11 mouse cellular contexts compared by ENCODE assay signal in the genomic region with DNA sequence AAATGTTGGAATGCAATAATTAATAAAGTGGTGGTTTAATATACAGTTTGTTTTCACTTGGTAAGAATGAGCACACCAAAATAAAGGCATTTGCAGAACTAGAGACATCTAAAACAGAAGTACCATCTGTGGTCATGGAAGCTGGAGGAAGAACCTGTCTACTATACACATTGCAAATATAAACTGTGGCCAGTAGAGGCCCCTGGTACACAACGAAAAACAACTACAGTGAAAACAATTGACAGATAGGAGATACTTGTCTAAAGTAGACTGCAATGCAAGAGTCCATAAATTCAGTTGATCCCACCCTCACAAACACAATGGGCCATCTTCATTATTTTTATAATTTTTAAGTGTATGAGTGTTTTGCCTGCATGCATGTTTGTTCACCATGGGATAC. TPM values are rescaled to one million over a fixed set of nuclear protein-coding genes. Genes with fewer than 3 reads are reported as not detected.
DNase-seq lines count a peak whose midpoint lies in the region; ATAC-seq and TF ChIP-seq lines count a peak whose summit lies in the region.
"Had no signal": no experiment of that assay in that cellular context is flagged by ENCODE, and none has a peak within 500 bp of the region (broad histone marks: within the 10 kb centered on the region; RNA-seq: fewer than 3 reads in every experiment).

No protein-coding gene starts in this region.

- WGBS in limb, embryonic 14.5 days, result 86% methylated on average over 1 of the region's 1 CpGs
- 66% methylated on average over 1 of the region's 1 CpGs for WGBS in limb, embryonic 10.5 days

- ATAC-seq in limb, embryonic 14.5 days (ENCODE audit: low FRiP score, low read depth), result no peak

- TF ChIP-seq CTCF in gastrocnemius, adult 2 months (IDR thresholded peaks at IDR 0.05), result peak; percentile 32
- TF ChIP-seq CTCF in MEL (IDR thresholded peaks at IDR 0.05 in 2 of 3, conservative IDR thresholded peaks at IDR 0.05 in 1 of 3; ENCODE audit: control insufficient read depth in 1 of 3, insufficient read depth in 1 of 3, low read depth in 2 of 3, low read length in 3 of 3, poor library complexity in 1 of 3, severe bottlenecking in 1 of 3), result no peak

- H3K4me2 ChIP-seq in limb, embryonic 14.5 days (replicated peaks; ENCODE audit: low read depth, low read length, severe bottlenecking), result no peak overlapping the region

- H3K79me2 ChIP-seq in MEL (ENCODE audit: control insufficient read depth, insufficient read depth, low read length, poor library complexity), result no peaks in the 10 kb centered on the region

- H3K27me3 ChIP-seq in limb, embryonic 14.5 days (ENCODE audit: control insufficient read depth, insufficient read depth, low read length), result no peaks in the 10 kb centered on the region
- no peaks in the 10 kb centered on the region for H3K27me3 ChIP-seq in limb, embryonic 10.5 days (ENCODE audit: low read depth, poor library complexity, severe bottlenecking)
- H3K27me3 ChIP-seq in MEL (ENCODE audit: control insufficient read depth in 1 of 2, insufficient read depth in 2 of 2, low read length in 2 of 2), result no peaks in the 10 kb centered on the region

- H3K27ac ChIP-seq in gastrocnemius, adult 2 months, result no peak overlapping the region
- no peak overlapping the region for H3K27ac ChIP-seq in limb, embryonic 14.5 days (replicated peaks; ENCODE audit: low read depth, low read length)
- H3K27ac ChIP-seq in limb, embryonic 10.5 days, result no peak overlapping the region
- H3K27ac ChIP-seq in MEL (ENCODE audit: control insufficient read depth, low read depth, low read length), result no peak overlapping the region
- H3K27ac ChIP-seq: macrophage had no signal

- no peaks in the 10 kb centered on the region for H3K4me1 ChIP-seq in limb, embryonic 14.5 days (ENCODE audit: control insufficient read depth, insufficient read depth, low read length)
- H3K4me1 ChIP-seq in limb, embryonic 10.5 days, result no peaks in the 10 kb centered on the region
- H3K4me1 ChIP-seq in MEL (ENCODE audit: control insufficient read depth in 1 of 2, insufficient read depth in 2 of 2, low read length in 2 of 2), result no peaks in the 10 kb centered on the region

- H3K36me3 ChIP-seq in limb, embryonic 14.5 days (ENCODE audit: control insufficient read depth, insufficient read depth, low read length), result no peaks in the 10 kb centered on the region
- no peaks in the 10 kb centered on the region for H3K36me3 ChIP-seq in limb, embryonic 10.5 days
- H3K36me3 ChIP-seq in MEL (ENCODE audit: control insufficient read depth in 1 of 2, insufficient read depth in 2 of 2, low read length in 2 of 2), result no peaks in the 10 kb centered on the region
- H3K36me3 ChIP-seq: G1E had no signal

- H3K9me3 ChIP-seq in limb, embryonic 14.5 days (ENCODE audit: control insufficient read depth, low read length), result no peaks in the 10 kb centered on the region
- no peaks in the 10 kb centered on the region for H3K9me3 ChIP-seq in limb, embryonic 10.5 days (replicated peaks)
- H3K9me3 ChIP-seq in MEL (replicated peaks; ENCODE audit: insufficient read depth, low read length), result no peaks in the 10 kb centered on the region
- H3K9me3 ChIP-seq: G1E had no signal

- DNase-seq in gastrocnemius, adult 2 months, result no peak
- no peak for DNase-seq in gastrocnemius, postnatal 4 days (ENCODE audit: low spot score in 2 of 2)
- DNase-seq in limb, embryonic 14.5 days (ENCODE audit: low spot score), result peak; percentile 15
- no peak for DNase-seq in limb, embryonic 10.5 days (ENCODE audit: low spot score)
- peak; percentile 1 for DNase-seq in MEL (ENCODE audit: low read depth, low spot score)
- peak; percentile 6 for DNase-seq in lung, postnatal 36 days
- no peak for DNase-seq in urinary bladder, postnatal 14 days (ENCODE audit: low spot score)
- no peak for DNase-seq in embryo, embryonic 11 days
- DNase-seq: gastrocnemius, postnatal 36 days had no signal

- H3K4me3 ChIP-seq in gastrocnemius, adult 2 months, result no peak overlapping the region
- no peak overlapping the region for H3K4me3 ChIP-seq in limb, embryonic 14.5 days (replicated peaks; ENCODE audit: low read length)
- no peak overlapping the region for H3K4me3 ChIP-seq in limb, embryonic 10.5 days
- H3K4me3 ChIP-seq in MEL (ENCODE audit: control insufficient read depth in 1 of 2, insufficient read depth in 1 of 2, low read depth in 2 of 2, low read length in 2 of 2), result no peak overlapping the region

- no peak overlapping the region for H3K9ac ChIP-seq in limb, embryonic 14.5 days (ENCODE audit: low read depth, low read length, severe bottlenecking)
- no peak overlapping the region for H3K9ac ChIP-seq in MEL (ENCODE audit: control insufficient read depth, low read depth, low read length, poor library complexity, severe bottlenecking)

- TF ChIP-seq POLR2A in limb, embryonic 14.5 days (IDR thresholded peaks at IDR 0.05; ENCODE audit: borderline replicate concordance, extremely low read depth, insufficient read depth, insufficient read length), result no peak
- no peak for TF ChIP-seq POLR2A in MEL (IDR thresholded peaks at IDR 0.05; ENCODE audit: control insufficient read depth in 1 of 2, insufficient read depth in 1 of 2, low read depth in 1 of 2, low read length in 2 of 2, poor library complexity in 1 of 2)

- no peak for TF ChIP-seq RAD21 in MEL (IDR thresholded peaks at IDR 0.05; ENCODE audit: low read depth, low read length)

- no peak for TF ChIP-seq EP300 in MEL (IDR thresholded peaks at IDR 0.05; ENCODE audit: low read depth in 1 of 2, low read length in 2 of 2)

- intact Hi-C loops in gastrocnemius, adult 2 months (cut with DNase I), result no loop called here

TF ChIP-seq in MEL, 35 proteins besides CTCF, POLR2A, EP300 and RAD21:
- TF ChIP-seq GATA1 (IDR thresholded peaks at IDR 0.05; ENCODE audit: low read depth, low read length) (no peak), CHD1 (IDR thresholded peaks at IDR 0.05; ENCODE audit: low read depth, low read length) (no peak), NRF1 (IDR thresholded peaks at IDR 0.05; ENCODE audit: insufficient read depth, low read depth, low read length, poor library complexity, severe bottlenecking) (no peak), BHLHE40 (IDR thresholded peaks at IDR 0.05; ENCODE audit: borderline replicate concordance, low read depth, low read length) (no peak), ZC3H11A (IDR thresholded peaks at IDR 0.05; ENCODE audit: low read depth, low read length) (no peak), TAL1 (IDR thresholded peaks at IDR 0.05; ENCODE audit: low read length) (no peak), ZNF384 (IDR thresholded peaks at IDR 0.05; ENCODE audit: low read depth, low read length) (no peak), TBP (IDR thresholded peaks at IDR 0.05; ENCODE audit: low read depth, low read length) (no peak), TCF12 (IDR thresholded peaks at IDR 0.05; ENCODE audit: low read depth, low read length) (no peak), GABPA (IDR thresholded peaks at IDR 0.05; ENCODE audit: low read depth, low read length) (no peak), ETS1 (IDR thresholded peaks at IDR 0.05; ENCODE audit: low read depth, low read length) (no peak), SMC3 (IDR thresholded peaks at IDR 0.05; ENCODE audit: low read depth, low read length) (no peak), MYC (IDR thresholded peaks at IDR 0.05; ENCODE audit: low read depth, low read length) (no peak)

RNA-seq across cellular contexts. Expression of gene Zc3h12b, which starts 24.4 kb away (rescaled TPM):
- under 1 TPM; 0.45 to 0.61 TPM for total RNA-seq in gastrocnemius, adult 2 months (2021)
- total RNA-seq in gastrocnemius, postnatal 4 days (2021), result 1 to 10 TPM; 3.4 to 3.5 TPM
- polyA plus RNA-seq in limb, embryonic 14.5 days (2012; rRNA removed), result 3.3 and 3.9 TPM in 2 replicates
- polyA plus RNA-seq in limb, embryonic 14.5 days (2014; fragmentation: Nextera tagmentation; extraction: Ambion mirVana), result 3.7 and 5.3 TPM in 2 replicates
- polyA plus RNA-seq in limb, embryonic 10.5 days (2016; fragmentation: Nextera tagmentation; extraction: Ambion mirVana), result 2.9 and 4.1 TPM in 2 replicates
- total RNA-seq in MEL (2012; rRNA removed), result under 0.01 TPM in 1 of 2 replicates, not detected in the other
- under 1 TPM in 1 of 2 experiments, not detected in 1; 0.17 TPM for polyA plus RNA-seq in MEL (2012; ENCODE audit: insufficient read depth in 1 of 2, insufficient read length in 2 of 2, low read depth in 1 of 2, low replicate concordance in 2 of 2, missing spikeins in 1 of 2)

RNA-seq across cellular contexts. Expression of gene Zc4h2, which starts 28.8 kb away (rescaled TPM):
- total RNA-seq in gastrocnemius, adult 2 months (2021), result 1 to 10 TPM in 1 of 2 experiments, under 1 TPM in 1; 0.69 to 1.2 TPM
- total RNA-seq in gastrocnemius, postnatal 4 days (2021), result 1 to 10 TPM; 4.0 to 4.2 TPM
- 21.8 and 22.1 TPM in 2 replicates for polyA plus RNA-seq in limb, embryonic 14.5 days (2012; rRNA removed)
- 19.9 and 25.9 TPM in 2 replicates for polyA plus RNA-seq in limb, embryonic 14.5 days (2014; fragmentation: Nextera tagmentation; extraction: Ambion mirVana)
- polyA plus RNA-seq in limb, embryonic 10.5 days (2016; fragmentation: Nextera tagmentation; extraction: Ambion mirVana), result 27.1 and 33.5 TPM in 2 replicates
- total RNA-seq in MEL (2012; rRNA removed), result 0.08 TPM in 1 of 2 replicates, not detected in the other
- under 1 TPM in 1 of 2 experiments, not detected in 1; 0.10 TPM for polyA plus RNA-seq in MEL (2012; ENCODE audit: insufficient read depth in 1 of 2, insufficient read length in 2 of 2, low read depth in 1 of 2, low replicate concordance in 2 of 2, missing spikeins in 1 of 2)

Comparison
In these comparisons a context has a peak if more than half of its experiments do, and no peak if none do; other contexts are left out.
1. DNase-seq: peak in limb, embryonic 14.5 days (single experiment), MEL (single experiment) and lung, postnatal 36 days (single experiment); none in gastrocnemius, adult 2 months (single experiment), gastrocnemius, postnatal 4 days (0 of 2), limb, embryonic 10.5 days (single experiment), urinary bladder, postnatal 14 days (single experiment) and embryo, embryonic 11 days (single experiment).